Mouse (Mus musculus): ENCODE data around the gene Ubxn10. TPM values are rescaled to one million over a fixed set of nuclear protein-coding genes. Genes with fewer than 3 reads are reported as not detected.

Ubxn10 gene
- total and polyA plus RNA-seq, 2 experiments from 2014 or later, result 3.1 to 6.9 TPM

DNA sequence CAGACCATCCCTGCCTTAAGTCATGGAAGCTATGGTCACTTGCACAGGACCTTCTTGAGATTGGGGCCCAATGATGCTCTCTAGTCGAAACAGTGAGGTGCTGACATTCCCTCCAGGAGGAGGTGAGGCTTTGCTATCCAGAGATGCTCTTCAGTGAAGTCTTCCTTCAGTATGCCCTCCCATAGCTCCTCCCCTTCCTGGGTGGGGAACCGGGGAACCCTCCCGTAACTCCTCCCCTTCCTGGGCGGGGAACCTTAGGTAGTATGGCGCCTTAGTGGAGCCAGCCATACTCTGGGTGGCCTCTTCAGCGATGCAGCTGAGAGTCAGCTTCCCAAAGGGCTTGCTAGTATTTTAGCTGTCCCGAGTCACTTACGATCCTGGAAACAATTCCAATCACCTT is 30.3 kb downstream of the Ubxn10 start:
- H3K9me3 ChIP-seq (ENCODE audit: low read length), result no peaks in the 10 kb centered on the region
- no peak for ATAC-seq
- 91% methylated on average over 8 of the region's 8 CpGs for WGBS
- no peak overlapping the region for H3K4me2 ChIP-seq (ENCODE audit: low read depth, low read length)
- no peak overlapping the region for H3K4me3 ChIP-seq (ENCODE audit: low read length)
- H3K27ac ChIP-seq, result no peak overlapping the region
- no peaks in the 10 kb centered on the region for H3K36me3 ChIP-seq (ENCODE audit: insufficient read depth, low read length)
- peaks cover 13% of the 10 kb centered on the region for H3K4me1 ChIP-seq (ENCODE audit: insufficient read depth, low read length)
- no peak for TF ChIP-seq CTCF (IDR thresholded peaks at IDR 0.05; ENCODE audit: low read depth)
- H3K27me3 ChIP-seq (ENCODE audit: insufficient read depth, low read length), result no peaks in the 10 kb centered on the region
- no peak overlapping the region for H3K9ac ChIP-seq (replicated peaks; ENCODE audit: low read length)
- DNase-seq (ENCODE audit: low spot score), result no peak

GRCm38 (mm10) chr4:138704169-138704568 is 32.8 kb downstream of the Ubxn10 start:
- Histone ChIP-seq H3K27ac (no peak overlapping the region), H3K4me2 (ENCODE audit: low read depth, low read length) (no peak overlapping the region), H3K36me3 (ENCODE audit: insufficient read depth, low read length) (no peaks in the 10 kb centered on the region), H3K9me3 (ENCODE audit: low read length) (no peaks in the 10 kb centered on the region), H3K4me3 (ENCODE audit: low read length) (no peak overlapping the region), H3K27me3 (ENCODE audit: insufficient read depth, low read length) (no peaks in the 10 kb centered on the region), H3K9ac (replicated peaks; ENCODE audit: low read length) (no peak overlapping the region), H3K4me1 (ENCODE audit: insufficient read depth, low read length) (no peaks in the 10 kb centered on the region)
- WGBS, result 86% methylated on average over 4 of the region's 4 CpGs
- ATAC-seq (no peak), DNase-seq (ENCODE audit: low spot score) (no peak)
- TF ChIP-seq CTCF (IDR thresholded peaks at IDR 0.05; ENCODE audit: low read depth), result peak; percentile 14; the same call in 1 of the 2 replicates

- WGBS, result 45% methylated on average over 7 of the region's 7 CpGs
- no peak for ATAC-seq
- TF ChIP-seq CTCF (IDR thresholded peaks at IDR 0.05; ENCODE audit: low read depth), result no peak
Measured at GRCm38 (mm10) chr4:138703591-138703990, 33.4 kb downstream of the Ubxn10 start.

DNA sequence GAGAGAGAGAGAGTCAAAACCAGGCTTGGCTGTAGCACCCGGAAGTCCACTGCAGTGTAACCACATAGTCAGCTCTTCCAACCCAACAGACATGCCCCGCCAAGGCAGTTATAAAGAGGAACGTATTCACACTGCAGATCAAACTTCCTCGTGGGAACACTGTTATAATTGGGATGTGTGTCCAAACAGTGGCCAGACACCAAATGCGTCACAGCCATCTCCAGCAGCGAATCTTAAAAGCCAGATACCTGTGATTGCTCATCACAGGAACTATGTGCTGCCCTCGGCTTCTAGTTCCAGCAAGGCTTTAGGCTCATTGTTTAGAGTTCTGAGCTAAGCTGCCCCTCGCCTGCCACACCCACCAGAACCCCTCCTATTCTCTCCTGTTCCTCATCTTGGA is 34.4 kb downstream of the Ubxn10 start:
- 80% methylated on average over 8 of the region's 8 CpGs for WGBS
- no peak for TF ChIP-seq CTCF (IDR thresholded peaks at IDR 0.05; ENCODE audit: low read depth)
- H3K36me3 ChIP-seq (ENCODE audit: insufficient read depth, low read length), result no peaks in the 10 kb centered on the region
- H3K9me3 ChIP-seq (ENCODE audit: low read length), result no peaks in the 10 kb centered on the region
- H3K4me3 ChIP-seq (ENCODE audit: low read length), result no peak overlapping the region
- no peak overlapping the region for H3K4me2 ChIP-seq (ENCODE audit: low read depth, low read length)
- ATAC-seq (no peak), DNase-seq (ENCODE audit: low spot score) (no peak)
- H3K9ac ChIP-seq (replicated peaks; ENCODE audit: low read length), result no peak overlapping the region
- no peak overlapping the region for H3K27ac ChIP-seq
- no peaks in the 10 kb centered on the region for H3K4me1 ChIP-seq (ENCODE audit: insufficient read depth, low read length)
- no peaks in the 10 kb centered on the region for H3K27me3 ChIP-seq (ENCODE audit: insufficient read depth, low read length)

More at GRCm38 (mm10) chr4:138703591-138703990, 33.4 kb downstream of the Ubxn10 start:
- Histone ChIP-seq H3K27me3 (ENCODE audit: insufficient read depth, low read length) (no peaks in the 10 kb centered on the region), H3K9me3 (ENCODE audit: low read length) (no peaks in the 10 kb centered on the region), H3K9ac (replicated peaks; ENCODE audit: low read length) (no peak overlapping the region), H3K4me2 (ENCODE audit: low read depth, low read length) (no peak overlapping the region), H3K4me3 (ENCODE audit: low read length) (no peak overlapping the region), H3K36me3 (ENCODE audit: insufficient read depth, low read length) (no peaks in the 10 kb centered on the region), H3K4me1 (ENCODE audit: insufficient read depth, low read length) (no peaks in the 10 kb centered on the region), H3K27ac (no peak overlapping the region)
- DNase-seq (ENCODE audit: low spot score), result no peak

GRCm38 (mm10) chr4:138702031-138702430 is 34.9 kb downstream of the Ubxn10 start:
- DNase-seq (ENCODE audit: low spot score) (no peak), ATAC-seq (no peak)
- WGBS, result 81% methylated on average over 2 of the region's 2 CpGs
- Histone ChIP-seq H3K4me3 (ENCODE audit: low read length) (no peak overlapping the region), H3K27me3 (ENCODE audit: insufficient read depth, low read length) (no peaks in the 10 kb centered on the region), H3K27ac (no peak overlapping the region), H3K9me3 (ENCODE audit: low read length) (no peaks in the 10 kb centered on the region), H3K9ac (replicated peaks; ENCODE audit: low read length) (no peak overlapping the region), H3K4me2 (ENCODE audit: low read depth, low read length) (no peak overlapping the region), H3K4me1 (ENCODE audit: insufficient read depth, low read length) (no peaks in the 10 kb centered on the region), H3K36me3 (ENCODE audit: insufficient read depth, low read length) (no peaks in the 10 kb centered on the region)
- no peak for TF ChIP-seq CTCF (IDR thresholded peaks at IDR 0.05; ENCODE audit: low read depth)

DNA sequence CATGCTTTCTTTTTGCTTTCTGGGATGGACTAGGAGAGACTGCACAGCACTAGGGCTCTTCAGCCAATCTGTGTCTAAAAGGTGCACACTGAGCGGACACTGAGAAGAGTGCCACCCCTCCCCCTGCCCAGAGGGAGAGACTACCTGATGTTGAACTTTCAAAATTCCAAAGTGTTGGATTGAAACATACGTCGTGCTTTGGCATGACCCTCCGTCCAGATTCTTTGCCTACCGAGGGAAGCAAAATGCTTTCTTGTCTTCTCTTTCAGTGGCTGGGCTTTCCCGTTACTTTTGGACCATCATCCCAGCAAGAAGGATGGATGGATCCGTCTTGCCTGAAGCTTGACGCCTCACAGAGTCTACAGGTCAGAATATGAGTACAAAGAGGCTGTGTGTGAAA is 35.9 kb downstream of the Ubxn10 start:
- Histone ChIP-seq H3K36me3 (ENCODE audit: insufficient read depth, low read length) (no peaks in the 10 kb centered on the region), H3K4me3 (ENCODE audit: low read length) (no peak overlapping the region), H3K27ac (no peak overlapping the region), H3K4me1 (ENCODE audit: insufficient read depth, low read length) (no peaks in the 10 kb centered on the region), H3K9ac (replicated peaks; ENCODE audit: low read length) (no peak overlapping the region), H3K27me3 (ENCODE audit: insufficient read depth, low read length) (no peaks in the 10 kb centered on the region), H3K9me3 (ENCODE audit: low read length) (no peaks in the 10 kb centered on the region), H3K4me2 (ENCODE audit: low read depth, low read length) (no peak overlapping the region)
- 69% methylated on average over 8 of the region's 8 CpGs for WGBS
- ATAC-seq, result no peak
- TF ChIP-seq CTCF (IDR thresholded peaks at IDR 0.05; ENCODE audit: low read depth), result no peak
- DNase-seq (ENCODE audit: low spot score), result no peak

GRCm38 (mm10) chr4:138700184-138700982 is 36.6 kb downstream of the Ubxn10 start:
- Histone ChIP-seq H3K9ac (replicated peaks; ENCODE audit: low read length) (no peak overlapping the region), H3K9me3 (ENCODE audit: low read length) (no peaks in the 10 kb centered on the region), H3K27me3 (ENCODE audit: insufficient read depth, low read length) (no peaks in the 10 kb centered on the region), H3K36me3 (ENCODE audit: insufficient read depth, low read length) (no peaks in the 10 kb centered on the region), H3K4me2 (ENCODE audit: low read depth, low read length) (no peak overlapping the region), H3K4me3 (ENCODE audit: low read length) (no peak overlapping the region), H3K27ac (peak overlapping the region; percentile 1; the same call in 1 of the 2 replicates), H3K4me1 (ENCODE audit: insufficient read depth, low read length) (no peaks in the 10 kb centered on the region)
- TF ChIP-seq CTCF (IDR thresholded peaks at IDR 0.05; ENCODE audit: low read depth), result peak; percentile 96
- peak; percentile 94 for DNase-seq (ENCODE audit: low spot score)
- WGBS, result 26% methylated on average over 15 of the region's 15 CpGs
- ATAC-seq, result peak; percentile 78

Data from hindbrain, postnatal 0 days (tissue).